Mouse (Mus musculus) layer of hippocampus, postnatal 25 days (tissue): ENCODE measurements around the gene Lrp5. TPM values are rescaled to one million over a fixed set of nuclear protein-coding genes. Genes with fewer than 3 reads are reported as not detected.
"Not testable (repeated sequence)": the region's sequence is repeated elsewhere in the genome, so short reads cannot be mapped to it uniquely, and the experiment has no call there.

ENCODE experiments used
- DNase-seq, 2 experiments: peaks; one replicate each; pipeline ENCODE4 v3.0.0; 2022; ENCODE audit warnings: mixed read lengths in 2 of 2, low spot score in 1 of 2; ENCODE audit errors: extremely low spot score in 1 of 2
- total RNA-seq, 2 experiments: library from RNA; stranded (reverse); gene quantifications; 2 replicates each; pipeline ENCODE4 v1.2.3; 2021

Lrp5 gene
- total RNA-seq, 2 experiments from 2014 or later, result 10.3 to 10.9 TPM

- DNase-seq, result no peak
Observed at GRCm38 (mm10) chr19:3623294-3623693, 63.1 kb downstream of the Lrp5 start.

DNA sequence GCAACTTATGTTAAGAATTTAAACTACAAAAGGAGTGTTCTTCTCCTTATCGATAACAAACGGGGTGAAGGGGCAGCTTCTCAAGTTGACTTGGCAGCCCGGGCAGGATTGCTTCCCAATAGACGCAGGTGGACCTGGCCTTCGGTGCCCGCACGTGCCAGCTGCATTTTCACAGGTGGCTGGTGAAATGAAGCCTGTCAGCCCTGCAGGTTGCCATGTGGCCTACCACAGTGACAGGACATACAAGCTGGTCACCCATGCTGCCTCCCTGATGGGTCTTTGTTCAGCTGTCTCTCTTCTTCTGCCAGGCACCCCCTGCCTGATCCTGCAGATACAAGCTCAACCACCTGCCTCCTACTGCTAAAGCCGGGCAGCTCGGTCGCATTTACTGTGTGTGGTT lies 65.5 kb downstream of the Lrp5 start:
- no peak for DNase-seq

DNA sequence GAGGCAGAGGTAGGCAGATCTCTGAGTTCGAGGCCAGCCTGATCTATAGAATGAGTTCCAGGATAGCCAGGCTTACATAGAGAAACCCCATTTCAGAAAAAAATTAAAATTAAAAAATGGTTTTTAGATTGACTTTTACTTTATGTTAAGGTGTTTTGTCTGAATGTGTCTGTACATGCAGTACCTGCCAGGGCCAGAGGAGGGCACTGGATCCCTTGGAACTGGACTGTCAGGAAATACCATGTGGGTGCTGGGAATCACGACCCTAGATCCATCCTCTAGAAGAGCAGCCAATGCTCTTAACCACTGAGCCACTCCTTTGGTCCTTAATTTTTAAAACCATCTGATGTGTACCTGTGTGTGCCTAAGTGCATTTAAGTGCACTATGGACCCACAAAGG lies 67.0 kb downstream of the Lrp5 start:
- DNase-seq, result no peak

DNA sequence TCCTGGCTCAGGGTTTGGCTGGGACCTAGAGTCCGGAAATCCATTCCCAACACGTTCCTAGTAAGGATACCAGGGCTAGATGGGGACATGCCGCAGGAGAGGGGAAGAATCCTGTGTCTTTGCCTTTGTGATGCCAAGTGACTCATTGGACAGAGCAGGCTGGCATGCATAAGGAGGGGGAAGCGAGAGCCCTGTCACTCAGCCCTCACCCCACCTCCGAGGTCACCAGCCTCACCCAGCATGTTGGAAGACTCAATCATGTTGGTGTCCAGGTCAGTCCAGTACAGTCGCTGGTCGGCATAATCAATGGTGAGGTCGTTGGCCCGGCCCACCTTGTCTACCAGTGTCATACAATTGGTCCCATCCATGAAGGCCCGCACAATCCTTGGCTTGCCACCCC lies 72.4 kb downstream of the Lrp5 start:
- no peak for DNase-seq

- DNase-seq, result no peak
Observed at GRCm38 (mm10) chr19:3612534-3613273, 73.7 kb downstream of the Lrp5 start.

DNA sequence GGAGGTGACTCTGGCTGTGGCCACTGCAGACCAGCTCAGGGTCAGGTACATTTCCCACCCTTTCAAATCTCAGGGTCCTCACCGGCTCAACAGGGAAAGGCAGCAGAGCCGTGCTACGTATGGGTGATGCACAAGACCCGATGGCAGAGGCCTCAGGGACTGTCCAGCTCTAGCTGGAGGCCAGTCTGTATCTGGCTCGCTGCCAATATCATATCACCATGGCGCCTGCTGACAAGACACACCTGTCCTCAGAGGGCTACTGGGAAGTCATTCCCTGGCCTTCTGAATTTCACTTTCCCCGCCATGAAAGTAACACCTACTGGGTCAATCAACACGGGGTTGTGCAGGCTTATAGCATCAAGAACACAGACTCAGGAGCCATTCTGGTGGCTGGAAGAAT lies 74.6 kb downstream of the Lrp5 start:
- no peak for DNase-seq

DNA sequence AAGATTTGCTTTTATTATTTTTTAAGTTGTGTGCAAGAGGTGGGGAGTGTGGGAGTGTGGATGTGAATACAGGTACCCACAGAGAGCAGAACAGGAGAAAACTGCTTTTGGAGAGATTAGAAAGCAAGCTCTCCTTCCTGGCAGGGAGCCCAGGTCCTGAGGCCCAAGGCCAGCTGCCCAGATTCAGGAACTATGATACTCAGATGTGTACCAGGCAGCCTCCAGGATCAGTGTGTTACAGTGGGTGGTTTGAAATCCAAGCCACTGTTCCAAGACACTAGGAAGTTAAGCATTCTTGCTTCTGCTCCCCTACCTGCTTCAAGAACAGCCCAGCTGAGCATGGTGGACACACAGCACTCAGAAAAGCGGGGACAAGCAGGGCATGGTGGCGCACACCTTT lies 75.5 kb downstream of the Lrp5 start:
- DNase-seq, result no peak

DNA sequence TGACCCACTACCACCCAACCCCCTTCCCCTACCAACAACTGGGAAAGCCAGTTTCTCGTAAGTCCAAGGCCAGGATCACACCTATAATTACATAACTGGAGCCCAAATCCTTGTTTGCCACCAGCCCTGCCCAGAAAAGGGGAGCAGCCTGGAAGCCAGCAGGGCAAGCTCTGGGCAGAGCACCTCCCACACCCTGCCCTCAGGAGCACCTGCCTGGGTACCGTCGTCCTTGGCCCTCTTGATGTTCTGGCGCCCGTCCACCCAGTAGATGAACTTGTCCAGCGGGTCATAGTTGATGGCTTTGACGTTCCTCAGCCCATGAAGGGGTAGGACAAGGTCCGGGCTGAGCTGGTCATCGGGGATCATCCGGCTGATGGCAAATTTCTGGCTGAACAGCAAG lies 76.5 kb downstream of the Lrp5 start:
- no peak for DNase-seq

DNA sequence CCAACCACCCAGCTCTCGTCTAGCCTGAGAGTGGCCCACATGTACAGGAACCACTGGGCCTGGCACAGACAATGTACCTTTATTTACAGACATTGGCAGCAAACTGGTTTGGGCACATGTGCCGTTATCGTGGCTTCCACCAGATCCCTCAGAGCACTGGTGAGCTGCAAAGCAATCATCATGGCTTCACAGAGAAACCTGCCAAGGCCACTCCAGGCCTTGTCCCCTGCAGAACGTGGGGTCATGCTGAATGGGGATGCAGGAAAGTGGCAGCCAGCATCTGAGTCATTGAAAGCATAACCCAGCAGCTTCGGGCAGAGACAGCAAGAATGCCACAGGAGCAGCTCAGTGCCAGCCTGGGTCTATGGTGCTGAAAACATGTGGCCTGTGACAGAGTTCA lies 92.0 kb downstream of the Lrp5 start:
- DNase-seq, result no peak

DNA sequence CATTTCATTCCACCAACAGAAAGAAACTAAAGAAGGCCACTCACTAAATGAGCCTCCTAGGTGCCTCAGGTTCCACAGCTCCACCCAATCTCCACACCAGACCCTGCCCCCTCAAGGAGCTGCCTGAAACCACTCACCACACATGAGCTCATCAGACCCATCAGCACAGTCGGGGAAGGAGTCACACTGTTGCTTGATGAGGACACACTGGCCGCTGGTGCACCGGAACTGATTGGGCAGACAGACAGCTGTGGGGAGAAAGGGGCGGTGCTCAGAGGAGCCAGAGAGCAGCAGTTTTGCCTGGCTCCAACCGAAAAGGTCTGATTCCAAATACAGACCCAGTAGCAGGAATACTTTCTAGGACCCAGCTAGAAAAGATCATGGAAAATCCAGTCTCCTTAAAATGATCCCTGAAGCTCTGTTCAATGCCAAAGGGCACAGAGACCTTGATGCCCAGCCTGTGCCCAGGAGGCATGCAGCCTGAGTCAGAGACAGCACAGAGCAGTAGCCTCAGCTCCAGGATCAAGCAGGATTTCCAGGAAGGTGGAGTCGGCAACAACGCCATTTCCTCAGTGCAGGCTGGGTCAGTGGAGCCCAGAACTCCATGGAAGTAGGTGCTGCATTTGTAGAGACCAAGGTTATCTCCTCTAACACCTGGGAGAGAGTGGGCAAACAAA lies 92.8 kb downstream of the Lrp5 start:
- no peak for DNase-seq

DNA sequence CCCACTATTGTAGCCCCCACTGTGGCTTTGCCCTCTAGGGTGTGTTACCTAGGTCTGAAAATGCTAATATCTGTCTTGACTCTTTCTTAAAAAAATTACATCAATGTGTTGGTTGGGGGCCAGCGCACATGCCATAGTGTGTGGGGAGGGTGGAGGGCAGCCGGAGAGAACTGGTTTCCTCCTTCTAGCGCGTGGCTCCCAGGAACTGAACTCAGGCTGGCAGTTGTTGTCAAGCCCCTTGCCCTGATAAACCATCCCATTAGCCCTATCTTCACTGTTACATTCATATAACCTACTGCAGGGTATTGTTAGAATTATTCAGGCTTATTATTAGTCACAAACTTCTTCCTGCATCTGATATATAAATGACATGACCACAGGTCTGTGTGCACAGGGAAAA lies 96.4 kb downstream of the Lrp5 start:
- no peak for DNase-seq

DNA sequence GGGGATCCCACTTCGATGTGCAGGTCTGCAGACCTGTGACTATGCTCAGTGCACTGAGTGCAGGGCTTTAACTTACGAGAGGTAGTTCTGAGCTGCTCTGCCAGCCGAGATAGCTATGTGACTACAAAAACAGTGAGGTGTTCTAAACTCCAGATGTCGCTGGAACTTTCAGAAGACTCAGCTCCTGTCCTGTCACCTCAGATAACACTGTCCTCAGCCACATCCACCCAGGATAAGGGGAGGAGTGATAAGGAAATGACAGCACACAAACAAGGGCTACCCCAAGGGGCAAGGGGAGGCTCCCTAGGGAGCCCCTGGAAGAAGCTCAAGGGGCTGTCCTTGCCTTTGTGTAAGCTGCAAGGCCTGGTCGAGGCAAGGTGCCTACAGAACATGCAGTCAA lies 96.8 kb downstream of the Lrp5 start:
- no peak for DNase-seq

GRCm38 (mm10) chr19:3587729-3588128 lies 98.6 kb downstream of the Lrp5 start:
- DNase-seq, result not testable (repeated sequence)

DNA sequence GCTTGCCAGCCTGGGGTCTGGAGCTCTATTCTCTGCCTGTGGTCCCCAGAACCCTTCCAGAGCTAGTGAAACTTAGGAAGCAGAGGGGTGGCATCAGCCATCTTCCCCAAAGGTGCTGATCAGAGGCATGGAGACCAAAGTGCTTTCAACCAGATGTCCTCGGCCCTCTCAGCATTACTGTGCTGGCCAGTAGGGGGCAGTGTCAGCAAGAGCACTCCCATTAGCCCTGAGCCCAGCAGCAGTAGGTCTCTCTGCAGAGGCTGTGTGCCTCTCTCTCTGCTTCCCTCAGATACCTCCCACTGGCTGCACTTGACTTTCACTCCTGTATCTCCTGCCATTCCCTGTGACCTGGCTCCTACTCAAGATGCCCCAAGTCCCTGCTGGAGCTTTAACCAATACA lies 99.8 kb downstream of the Lrp5 start:
- peak; percentile 38 to 67 for DNase-seq

DNA sequence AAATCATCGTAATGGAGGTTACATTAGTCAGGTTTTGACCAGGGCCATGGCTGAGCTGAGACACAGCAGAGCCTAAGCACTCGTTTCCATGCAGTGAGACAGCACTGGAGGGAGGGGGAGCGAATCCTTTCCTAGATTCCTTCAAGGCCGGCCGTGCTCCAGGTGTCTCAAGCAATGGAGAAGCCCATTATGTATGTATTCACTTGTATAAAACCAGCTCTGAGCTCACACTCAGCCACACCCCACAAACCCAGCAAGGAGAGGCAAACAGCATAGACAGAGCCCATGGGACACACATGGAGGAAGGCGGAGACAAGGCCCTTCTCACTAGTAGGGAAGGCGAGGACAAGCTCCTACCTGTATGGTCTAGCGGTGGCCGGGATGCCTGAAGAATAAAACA lies 100.3 kb downstream of the Lrp5 start:
- no peak for DNase-seq

GRCm38 (mm10) chr19:3581326-3581725 lies 105.0 kb downstream of the Lrp5 start:
- DNase-seq, result peak; percentile 63 to 75

DNA sequence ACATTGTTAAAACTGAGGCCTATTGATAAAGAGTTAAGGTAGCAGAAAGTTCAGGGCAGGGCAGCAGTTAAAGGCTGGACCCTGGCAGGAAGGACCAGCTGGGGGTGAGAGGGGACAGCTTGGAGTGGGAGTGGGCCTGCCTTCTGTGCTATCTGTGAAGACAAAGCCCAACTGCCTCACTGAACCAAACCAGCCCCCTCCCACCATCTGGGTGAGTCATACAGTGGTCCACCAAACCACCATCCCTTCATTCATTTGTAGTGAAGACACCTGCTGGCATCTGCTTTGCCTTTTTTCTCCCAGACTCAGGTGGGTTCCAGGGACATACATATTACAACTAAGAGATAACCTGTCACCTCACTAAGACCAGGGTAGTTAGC lies 108.5 kb downstream of the Lrp5 start:
- no peak for DNase-seq

DNA sequence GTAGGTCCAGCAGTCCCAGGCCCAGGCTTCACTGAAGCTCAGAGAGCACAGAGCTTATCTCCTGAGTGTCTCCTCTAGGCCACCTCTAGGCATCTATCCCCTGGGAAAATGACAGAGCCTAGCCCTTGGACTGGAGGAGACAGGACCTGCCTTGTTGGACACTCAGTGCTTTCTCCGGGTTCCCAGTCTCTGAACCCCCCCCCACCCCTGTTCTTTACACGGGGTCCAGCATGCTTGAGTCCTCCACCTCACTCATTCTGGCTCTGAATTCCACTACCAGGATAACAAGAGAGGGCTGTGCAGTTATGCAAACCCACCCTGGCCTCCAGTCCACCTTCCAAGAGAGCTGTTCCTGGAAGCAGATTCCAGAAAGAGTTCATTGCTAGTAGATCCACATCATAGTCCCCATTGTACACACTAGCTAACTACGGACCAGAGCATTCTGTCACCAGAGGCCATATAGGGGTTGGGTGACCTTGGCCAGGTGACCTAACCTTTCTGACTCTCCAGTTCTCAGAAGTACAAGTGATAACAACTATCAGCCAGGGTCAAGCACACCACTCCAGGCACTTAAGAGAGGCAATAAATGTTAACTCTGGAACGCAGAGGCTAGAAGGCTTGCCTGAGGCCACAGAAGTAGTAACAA lies 109.0 kb downstream of the Lrp5 start:
- no peak for DNase-seq

DNA sequence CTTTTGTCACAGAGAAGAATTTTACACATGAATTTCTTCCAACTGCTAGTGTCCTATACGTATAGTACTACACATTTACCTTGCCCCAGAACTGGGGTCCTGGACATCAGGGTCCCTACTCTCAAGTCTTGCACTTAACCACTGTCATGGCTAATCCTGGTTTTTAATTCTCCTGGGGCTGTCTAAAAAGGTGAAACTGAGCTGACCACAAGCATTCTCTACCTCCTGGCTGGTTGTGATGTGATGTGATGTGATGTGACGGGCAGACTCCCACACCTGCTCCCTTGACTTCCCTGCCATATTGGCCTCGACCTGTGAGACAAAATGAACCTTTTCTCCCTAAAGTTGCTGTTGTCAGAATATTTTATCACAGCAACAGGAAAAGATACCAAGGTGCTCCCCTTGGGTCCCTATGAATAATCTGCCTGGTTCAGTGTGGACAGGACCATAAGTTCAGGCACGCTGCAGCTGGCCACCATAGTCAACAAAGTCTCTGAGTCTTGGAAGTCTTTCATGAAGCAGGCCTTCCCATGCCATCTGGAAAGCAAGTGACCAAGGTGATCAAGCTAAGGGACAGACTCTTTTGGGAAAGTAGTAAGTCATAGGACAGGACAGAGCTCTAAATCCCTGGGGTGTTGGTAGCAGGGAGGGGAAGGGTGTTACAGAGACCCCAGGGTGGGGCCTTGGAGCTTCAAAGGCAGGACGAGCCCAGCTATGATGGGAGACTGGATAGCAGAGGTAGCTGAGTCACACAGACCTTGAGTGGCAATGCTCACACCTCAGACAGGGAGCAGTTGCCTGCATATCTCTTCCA lies 109.7 kb downstream of the Lrp5 start:
- no peak for DNase-seq

- DNase-seq, result peak; percentile 85 to 94
Observed at GRCm38 (mm10) chr19:3575632-3576384, 110.6 kb downstream of the Lrp5 start, which contains the start of gene Ppp6r3. TSS of gene Ppp6r3 (minus strand) at chr19:3575749.
